Mouse (Mus musculus) heart, postnatal 0 days (tissue): ENCODE measurements at regions not wholly inside any gene's neighbourhood (a gene's known extent, or its start where the extent isn't known, plus 50 kb on each side); places are given as distances from the start of the nearest gene placed in this dataset.

Source experiments
- CTCF ChIP-seq: IDR thresholded peaks from 2 replicates; pipeline ENCODE4 v1.5.1; 2016; ENCODE audit warnings: antibody characterized with exemption, control low read depth, low read depth
- EP300 ChIP-seq: IDR thresholded peaks from 2 replicates; pipeline ENCODE4 v1.6.1; 2016; ENCODE audit warnings: antibody characterized with exemption, low read depth

DNA sequence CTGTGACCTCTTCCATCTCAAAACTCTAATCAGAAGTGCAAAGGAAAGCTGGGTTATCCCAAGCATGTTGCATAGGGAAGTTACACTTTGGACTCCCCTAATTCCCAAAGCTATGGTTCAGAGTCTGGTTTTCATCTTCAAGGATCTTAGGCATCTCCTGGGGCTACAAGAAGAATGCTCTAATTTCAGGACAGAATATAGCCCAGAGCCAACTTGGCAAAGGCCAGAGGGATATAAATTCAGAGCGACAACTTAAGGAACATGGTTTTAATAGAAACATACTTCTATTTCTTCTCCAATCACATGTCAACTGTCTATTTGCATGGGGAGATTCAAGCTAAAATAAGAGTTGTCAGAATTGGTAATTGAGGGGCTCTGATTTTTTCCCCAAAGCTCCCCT, 441.4 kb upstream of the Klf4 start:
- TF ChIP-seq CTCF = no peak
- no peak for TF ChIP-seq EP300
